Mouse (Mus musculus) testis, adult 2 months (tissue): ENCODE results near the gene Inpp4b.

ENCODE experiments used
- CTCF ChIP-seq: fragments of 200-500 bp; IDR thresholded peaks from 2 replicates; pipeline ENCODE4 v1.5.1; 2012; ENCODE audit warnings: low read depth, mild to moderate bottlenecking, inconsistent platforms, low read length, moderate library complexity; ENCODE audit not compliant: control insufficient read depth, insufficient read depth, insufficient replicate concordance
- POLR2A ChIP-seq: fragments of 200-500 bp; IDR thresholded peaks from 2 replicates; pipeline ENCODE4 v1.6.1; 2012; ENCODE audit warnings: low read depth, mild to moderate bottlenecking, inconsistent platforms, low read length, moderate library complexity; ENCODE audit not compliant: control insufficient read depth

DNA sequence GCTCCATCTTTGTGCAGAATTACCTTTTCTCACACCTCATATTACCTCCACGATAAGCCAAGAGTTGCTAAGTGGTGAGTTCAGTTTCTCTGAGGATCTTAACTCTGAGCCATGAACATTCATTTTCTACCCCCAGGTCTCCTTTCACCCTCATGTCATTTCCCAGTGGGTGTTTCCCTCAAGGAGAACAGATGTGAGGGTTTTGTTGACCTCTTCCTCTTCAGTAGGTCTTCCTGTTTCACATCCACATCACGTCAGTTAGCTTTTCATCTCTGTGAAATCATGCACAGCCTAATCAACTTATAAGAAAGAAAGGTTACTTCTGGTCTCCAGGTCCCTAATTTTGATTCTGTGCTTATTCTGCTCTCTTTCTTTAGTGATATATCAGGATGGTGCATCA is 124.4 kb downstream of the Inpp4b start:
- no peak for TF ChIP-seq POLR2A
- TF ChIP-seq CTCF = no peak
